Mouse (Mus musculus) thymus, adult 2 months (tissue): Measurements from ENCODE around the gene Tnfaip2.

Experiments used
- CTCF ChIP-seq: fragments of 200-500 bp; IDR thresholded peaks from 2 replicates; pipeline ENCODE4 v1.5.1; 2012; ENCODE audit warnings: mild to moderate bottlenecking, control low read depth, low read length, moderate library complexity, borderline replicate concordance; ENCODE audit not compliant: control insufficient read depth, poor library complexity, insufficient read depth; ENCODE audit errors: extremely low read depth
- POLR2A ChIP-seq: fragments of 200-500 bp; IDR thresholded peaks from 2 replicates; pipeline ENCODE4 v1.6.1; 2012; ENCODE audit warnings: mild to moderate bottlenecking, low read length, control low read depth, moderate library complexity; ENCODE audit not compliant: control insufficient read depth, poor library complexity, insufficient read depth; ENCODE audit errors: extremely low read depth

DNA sequence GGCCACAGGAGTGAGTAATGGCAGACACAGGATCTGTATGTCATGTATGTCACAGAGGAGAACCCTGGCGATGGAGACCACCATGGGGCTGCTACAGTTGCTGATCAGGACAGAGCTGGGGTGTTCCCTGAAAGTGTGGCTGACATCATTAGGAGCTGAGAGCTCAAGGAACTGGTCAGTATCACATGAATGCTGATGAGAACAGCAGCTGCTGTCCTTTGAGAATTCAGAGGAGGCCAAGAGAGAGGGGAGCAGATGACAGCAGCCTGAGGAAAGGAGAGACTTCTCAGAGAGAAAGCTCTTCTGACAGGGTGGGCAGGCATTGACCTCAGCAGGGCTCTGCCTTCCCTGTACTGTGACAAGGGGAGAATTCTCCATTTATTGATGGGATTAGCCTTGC lies 15.5 kb downstream of the Tnfaip2 start:
- no peak for TF ChIP-seq POLR2A
- no peak for TF ChIP-seq CTCF
